Mouse (Mus musculus): Measurements from ENCODE around the gene Ccser1. TPM values are rescaled to one million over a fixed set of nuclear protein-coding genes. Genes with fewer than 3 reads are reported as not detected.
A peak's percentile ranks its signal among the peaks of the same experiment; 100 is the strongest.

Gene Ccser1
- polyA plus RNA-seq, 1 experiment from 2014 or later: 6.3 TPM

DNA sequence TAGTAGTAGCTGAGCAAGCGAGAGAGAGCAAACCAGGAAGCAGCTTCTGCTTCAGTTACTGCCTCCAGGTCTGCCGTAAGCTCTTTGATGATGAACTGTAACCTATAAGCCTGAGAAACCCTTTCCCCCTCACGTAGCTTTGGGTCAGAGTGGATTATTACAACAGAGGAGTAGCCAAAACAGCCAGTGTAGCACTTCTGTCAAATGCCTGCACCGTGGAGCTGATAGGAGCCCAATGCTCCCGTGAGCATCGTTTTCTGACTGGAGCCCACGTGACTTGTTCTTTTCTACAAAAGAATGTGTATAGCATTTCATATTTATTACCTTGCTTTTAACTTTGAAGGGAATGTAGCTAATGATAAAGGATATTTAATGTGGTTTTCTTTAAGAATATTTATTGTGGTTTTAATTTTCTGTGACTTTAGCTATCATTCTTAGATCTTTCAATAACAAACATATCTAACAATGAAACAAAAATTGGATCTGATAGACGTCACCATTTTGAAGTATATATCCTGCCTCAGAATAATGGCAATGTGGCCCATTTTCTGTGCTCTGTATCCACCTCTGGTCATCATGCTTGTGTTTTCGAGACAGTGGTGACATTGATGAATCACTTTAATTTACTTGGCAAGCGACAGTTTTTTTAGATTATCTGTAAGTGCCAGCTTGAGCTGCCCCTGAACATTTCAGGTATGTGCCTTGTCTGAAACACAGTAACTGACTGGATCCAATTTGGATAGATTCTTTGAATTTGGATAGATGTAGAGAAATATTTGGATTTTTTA lies 78.9 kb downstream of the Ccser1 start:
- Histone ChIP-seq H3K4me2 (no peak overlapping the region), H3K27ac (no peak overlapping the region), H3K9me3 (no peaks in the 10 kb centered on the region), H3K27me3 (no peaks in the 10 kb centered on the region), H3K4me1 (no peaks in the 10 kb centered on the region), H3K36me3 (no peaks in the 10 kb centered on the region), H3K9ac (no peak overlapping the region), H3K4me3 (no peak overlapping the region)
- ATAC-seq (ENCODE audit: insufficient number of reproducible peaks, insufficient read depth, low FRiP score, low TSS enrichment, low read depth): no peak
- 60% methylated on average over 10 of the region's 10 CpGs for WGBS

- no peak for ATAC-seq (ENCODE audit: insufficient number of reproducible peaks, insufficient read depth, low FRiP score, low TSS enrichment, low read depth)
- H3K27me3 ChIP-seq: no peaks in the 10 kb centered on the region
- no peak overlapping the region for H3K4me2 ChIP-seq
- no peaks in the 10 kb centered on the region for H3K4me1 ChIP-seq
- no peaks in the 10 kb centered on the region for H3K9me3 ChIP-seq
- H3K27ac ChIP-seq: no peak overlapping the region
- no peaks in the 10 kb centered on the region for H3K36me3 ChIP-seq
- 69% methylated on average over 3 of the region's 3 CpGs for WGBS
- H3K9ac ChIP-seq: no peak overlapping the region
- no peak overlapping the region for H3K4me3 ChIP-seq
These were observed 81.3 kb downstream of the Ccser1 start for GRCm38 (mm10) chr6:61261381-61261780.

DNA sequence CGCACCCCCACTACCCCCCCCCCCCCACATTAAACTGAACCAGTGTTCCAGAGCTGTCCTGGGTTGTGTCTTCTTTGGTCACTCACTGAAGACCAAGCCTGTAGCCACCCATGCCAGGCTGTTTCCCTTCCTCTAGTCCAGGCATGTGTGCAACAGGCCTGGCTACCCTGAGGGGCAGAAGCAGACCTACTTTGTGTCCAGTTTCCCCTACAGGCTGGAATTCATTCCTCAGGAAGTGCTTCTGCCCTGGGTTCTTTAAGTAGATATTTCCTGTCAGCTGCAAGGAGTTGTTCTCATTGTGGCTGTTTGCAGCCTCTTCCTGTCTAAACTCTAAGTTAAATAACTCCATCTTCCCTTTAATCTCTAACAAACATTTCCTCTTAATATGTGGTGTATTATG lies 82.3 kb downstream of the Ccser1 start:
- H3K27ac ChIP-seq: no peak overlapping the region
- H3K4me3 ChIP-seq: no peak overlapping the region
- H3K27me3 ChIP-seq: no peaks in the 10 kb centered on the region
- H3K4me2 ChIP-seq: no peak overlapping the region
- H3K9me3 ChIP-seq: no peaks in the 10 kb centered on the region
- WGBS: 88% methylated on average over 1 of the region's 1 CpGs
- H3K36me3 ChIP-seq: no peaks in the 10 kb centered on the region
- ATAC-seq (ENCODE audit: insufficient number of reproducible peaks, insufficient read depth, low FRiP score, low TSS enrichment, low read depth): no peak
- H3K9ac ChIP-seq: no peak overlapping the region
- H3K4me1 ChIP-seq: no peaks in the 10 kb centered on the region

DNA sequence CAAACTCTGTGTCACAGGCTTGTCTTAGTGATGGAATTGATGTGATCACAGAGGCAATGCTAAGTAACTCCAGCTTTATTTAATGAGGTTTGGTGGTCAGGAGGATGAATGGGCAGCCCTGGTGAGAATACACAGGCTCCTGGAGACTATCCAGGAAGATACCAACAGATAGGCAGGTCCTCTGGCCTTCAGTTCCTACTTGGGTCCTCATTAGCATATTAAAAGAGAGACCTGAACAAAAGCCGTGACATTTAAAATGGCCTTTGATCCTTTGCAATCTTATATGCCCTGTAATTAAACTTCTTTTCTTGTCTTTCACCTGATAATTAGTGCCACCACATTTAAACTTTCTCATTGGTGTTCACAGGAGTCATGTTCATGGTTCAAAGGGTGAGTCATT lies 83.2 kb downstream of the Ccser1 start:
- Histone ChIP-seq H3K9me3 (no peaks in the 10 kb centered on the region), H3K4me2 (no peak overlapping the region), H3K27me3 (no peaks in the 10 kb centered on the region), H3K4me1 (no peaks in the 10 kb centered on the region), H3K9ac (no peak overlapping the region), H3K4me3 (no peak overlapping the region), H3K27ac (no peak overlapping the region), H3K36me3 (no peaks in the 10 kb centered on the region)
- 40% methylated on average over 1 of the region's 1 CpGs for WGBS
- no peak for ATAC-seq (ENCODE audit: insufficient number of reproducible peaks, insufficient read depth, low FRiP score, low TSS enrichment, low read depth)

DNA sequence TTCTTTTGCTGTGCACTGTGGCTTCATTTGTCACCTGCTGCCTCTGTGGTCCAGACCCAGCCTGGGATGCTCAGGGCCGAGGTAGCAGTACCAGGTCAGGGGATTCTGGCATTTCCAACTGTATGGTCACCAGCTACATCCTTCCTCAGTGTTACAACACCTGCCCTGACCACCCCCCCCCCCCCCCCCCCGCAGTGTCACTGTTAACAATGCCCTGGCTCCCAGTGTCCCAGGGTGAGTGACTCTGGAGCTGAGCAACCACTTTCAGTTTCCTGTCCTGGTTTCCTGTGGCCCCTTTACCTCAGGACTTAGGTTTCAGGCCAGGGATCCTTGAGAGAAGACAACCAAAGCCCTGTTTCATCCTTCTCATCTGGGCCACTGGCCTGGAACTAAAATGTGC lies 90.9 kb downstream of the Ccser1 start:
- WGBS: 50% methylated on average over 1 of the region's 2 CpGs
- Histone ChIP-seq H3K4me2 (no peak overlapping the region), H3K4me1 (no peaks in the 10 kb centered on the region), H3K9ac (no peak overlapping the region), H3K36me3 (no peaks in the 10 kb centered on the region), H3K27ac (no peak overlapping the region), H3K4me3 (no peak overlapping the region), H3K9me3 (no peaks in the 10 kb centered on the region), H3K27me3 (no peaks in the 10 kb centered on the region)
- no peak for ATAC-seq (ENCODE audit: insufficient number of reproducible peaks, insufficient read depth, low FRiP score, low TSS enrichment, low read depth)

GRCm38 (mm10) chr6:61273430-61273829 lies 93.3 kb downstream of the Ccser1 start:
- 81% methylated on average over 3 of the region's 3 CpGs for WGBS

DNA sequence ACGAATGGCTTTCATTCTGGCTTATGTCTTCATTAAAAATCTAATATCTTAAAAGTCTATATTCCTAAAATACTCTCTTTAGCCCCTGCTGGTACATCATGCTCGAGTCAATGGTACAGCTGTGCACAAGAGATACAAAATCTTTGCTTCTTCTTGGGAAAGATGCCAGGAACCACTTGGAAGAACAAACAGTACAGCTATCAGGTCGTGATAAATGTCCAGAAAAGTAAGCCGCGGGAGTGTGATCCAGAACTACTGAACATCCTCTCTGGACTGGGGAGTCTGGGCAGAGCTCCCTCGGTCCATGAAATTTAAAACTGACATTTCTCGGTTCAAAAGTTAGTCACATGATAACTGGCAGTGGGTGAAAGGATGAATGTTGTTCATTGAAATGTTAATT lies 99.4 kb downstream of the Ccser1 start:
- ATAC-seq (ENCODE audit: insufficient number of reproducible peaks, insufficient read depth, low FRiP score, low TSS enrichment, low read depth): no peak
- Histone ChIP-seq H3K27ac (no peak overlapping the region), H3K36me3 (no peaks in the 10 kb centered on the region), H3K9ac (no peak overlapping the region), H3K4me2 (no peak overlapping the region), H3K9me3 (no peaks in the 10 kb centered on the region), H3K4me3 (no peak overlapping the region), H3K4me1 (no peaks in the 10 kb centered on the region), H3K27me3 (no peaks in the 10 kb centered on the region)
- 78% methylated on average over 7 of the region's 7 CpGs for WGBS

More at GRCm38 (mm10) chr6:61273430-61273829, 93.3 kb downstream of the Ccser1 start:
- H3K4me3 ChIP-seq: no peak overlapping the region
- H3K9ac ChIP-seq: no peak overlapping the region
- H3K4me1 ChIP-seq: no peaks in the 10 kb centered on the region
- H3K4me2 ChIP-seq: no peak overlapping the region
- H3K36me3 ChIP-seq: no peaks in the 10 kb centered on the region
- no peak overlapping the region for H3K27ac ChIP-seq
- ATAC-seq (ENCODE audit: insufficient number of reproducible peaks, insufficient read depth, low FRiP score, low TSS enrichment, low read depth): no peak
- H3K27me3 ChIP-seq: no peaks in the 10 kb centered on the region
- no peaks in the 10 kb centered on the region for H3K9me3 ChIP-seq

DNA sequence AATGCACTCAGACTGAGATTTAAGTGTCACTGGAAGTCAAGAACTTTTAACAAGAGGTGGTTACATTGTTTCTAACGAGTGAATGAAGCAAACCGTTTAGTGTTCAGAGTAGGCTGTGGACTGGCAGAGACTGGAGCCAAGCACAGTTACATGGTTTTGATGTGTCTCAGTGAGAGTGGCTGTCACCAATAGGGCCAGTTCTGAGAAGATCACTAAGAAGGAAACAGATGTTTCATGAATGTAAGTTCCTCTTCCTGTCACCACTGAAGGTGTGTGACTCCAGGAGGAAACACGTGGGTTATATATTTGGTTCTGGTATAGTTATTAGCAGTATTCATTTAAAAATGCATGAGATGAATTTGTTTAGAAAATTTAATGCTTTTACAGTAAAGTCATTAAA lies 112.8 kb downstream of the Ccser1 start:
- Histone ChIP-seq H3K9ac (no peak overlapping the region), H3K36me3 (no peaks in the 10 kb centered on the region), H3K27me3 (no peaks in the 10 kb centered on the region), H3K4me3 (no peak overlapping the region), H3K4me2 (no peak overlapping the region), H3K4me1 (peaks cover 18% of the 10 kb centered on the region), H3K27ac (0 out of 2 replicates have a peak overlapping the region, but pooled peaks have one; percentile 18), H3K9me3 (no peaks in the 10 kb centered on the region)
- 51% methylated on average over 3 of the region's 3 CpGs for WGBS
- no peak for ATAC-seq (ENCODE audit: insufficient number of reproducible peaks, insufficient read depth, low FRiP score, low TSS enrichment, low read depth)

DNA sequence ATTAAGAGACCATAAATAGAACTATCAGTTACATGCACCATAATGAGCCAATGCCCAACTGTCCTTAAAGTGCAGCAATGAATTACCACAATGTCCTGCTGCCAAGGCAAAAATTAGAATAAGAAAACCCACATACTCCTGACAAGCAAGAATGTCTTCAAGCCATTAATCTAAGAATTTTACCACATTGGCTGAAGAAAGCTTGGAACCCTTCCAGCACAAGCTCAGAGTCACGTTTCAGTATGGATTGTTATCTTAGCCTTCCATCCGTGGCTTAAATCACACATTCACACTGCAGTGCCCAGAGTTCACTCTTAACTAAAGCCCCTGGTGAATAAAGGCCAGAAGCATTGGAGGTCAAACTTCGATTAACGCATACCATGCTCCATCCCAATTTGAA lies 115.4 kb downstream of the Ccser1 start:
- 38% methylated on average over 4 of the region's 4 CpGs for WGBS
- H3K4me1 ChIP-seq: peaks cover 18% of the 10 kb centered on the region
- no peak overlapping the region for H3K27ac ChIP-seq
- H3K9ac ChIP-seq: no peak overlapping the region
- H3K9me3 ChIP-seq: no peaks in the 10 kb centered on the region
- no peaks in the 10 kb centered on the region for H3K27me3 ChIP-seq
- H3K4me2 ChIP-seq: no peak overlapping the region
- no peak for ATAC-seq (ENCODE audit: insufficient number of reproducible peaks, insufficient read depth, low FRiP score, low TSS enrichment, low read depth)
- H3K36me3 ChIP-seq: no peaks in the 10 kb centered on the region
- H3K4me3 ChIP-seq: no peak overlapping the region

GRCm38 (mm10) chr6:61296188-61297037 lies 116.3 kb downstream of the Ccser1 start:
- WGBS: 63% methylated on average over 6 of the region's 6 CpGs
- no peak for ATAC-seq (ENCODE audit: insufficient number of reproducible peaks, insufficient read depth, low FRiP score, low TSS enrichment, low read depth)
- H3K4me1 ChIP-seq: peaks cover 18% of the 10 kb centered on the region
- H3K9me3 ChIP-seq: no peaks in the 10 kb centered on the region
- no peak overlapping the region for H3K4me3 ChIP-seq
- no peaks in the 10 kb centered on the region for H3K36me3 ChIP-seq
- H3K4me2 ChIP-seq: no peak overlapping the region
- no peak overlapping the region for H3K9ac ChIP-seq
- H3K27ac ChIP-seq: no peak overlapping the region
- no peaks in the 10 kb centered on the region for H3K27me3 ChIP-seq

DNA sequence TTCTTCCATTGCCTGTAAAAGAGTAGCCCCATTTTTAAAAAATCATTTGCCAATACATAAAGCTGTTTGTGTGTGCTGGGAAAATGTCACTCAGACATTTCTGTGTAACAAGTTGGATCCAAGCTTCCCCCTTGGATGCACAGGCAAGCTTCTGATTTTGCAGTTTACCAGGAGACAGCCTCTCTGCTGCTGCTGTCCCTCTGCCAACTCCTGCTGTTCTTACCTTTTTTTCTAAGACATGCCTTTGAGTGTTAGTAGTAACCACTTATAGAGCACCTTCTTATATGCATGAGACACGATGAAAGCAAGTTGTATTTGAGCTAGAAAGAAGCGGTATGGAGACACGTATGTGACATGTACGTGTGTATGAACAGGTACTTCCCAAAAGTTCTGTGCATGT lies 120.3 kb downstream of the Ccser1 start:
- ATAC-seq (ENCODE audit: insufficient number of reproducible peaks, insufficient read depth, low FRiP score, low TSS enrichment, low read depth): no peak
- Histone ChIP-seq H3K27ac (no peak overlapping the region), H3K4me3 (no peak overlapping the region), H3K27me3 (no peaks in the 10 kb centered on the region), H3K4me1 (peaks cover 11% of the 10 kb centered on the region), H3K9me3 (no peaks in the 10 kb centered on the region), H3K36me3 (no peaks in the 10 kb centered on the region), H3K4me2 (no peak overlapping the region), H3K9ac (no peak overlapping the region)
- WGBS: 92% methylated on average over 4 of the region's 4 CpGs

DNA sequence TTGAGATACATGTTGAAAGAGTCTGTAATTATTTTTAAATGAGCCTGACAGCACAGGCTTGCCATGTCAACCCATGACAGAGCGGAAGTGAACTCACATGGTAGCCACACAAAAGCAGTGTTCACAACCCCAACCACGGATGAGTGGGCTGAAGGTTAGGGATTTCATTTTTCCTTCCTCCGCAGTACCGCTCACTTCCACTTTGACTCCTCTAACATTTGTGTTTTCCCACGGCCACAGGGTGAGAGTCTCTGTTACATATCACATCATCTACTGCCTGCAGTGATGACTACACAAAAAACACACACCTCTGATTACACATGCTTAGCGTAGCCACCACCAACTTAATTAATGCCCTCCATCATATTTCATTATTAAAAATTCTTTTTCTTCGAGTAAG lies 120.9 kb downstream of the Ccser1 start:
- no peak overlapping the region for H3K27ac ChIP-seq
- 67% methylated on average over 7 of the region's 7 CpGs for whole genome bisulfite sequencing
- no peak overlapping the region for H3K4me3 ChIP-seq
- H3K36me3 ChIP-seq: no peaks in the 10 kb centered on the region
- H3K4me2 ChIP-seq: no peak overlapping the region
- 0 out of 2 replicates have a peak, but pooled peaks have one; percentile 26 for ATAC-seq (ENCODE audit: insufficient number of reproducible peaks, insufficient read depth, low FRiP score, low TSS enrichment, low read depth)
- no peaks in the 10 kb centered on the region for H3K9me3 ChIP-seq
- no peaks in the 10 kb centered on the region for H3K27me3 ChIP-seq
- no peak overlapping the region for H3K9ac ChIP-seq
- H3K4me1 ChIP-seq: peaks cover 6% of the 10 kb centered on the region
